In the genomic region with DNA sequence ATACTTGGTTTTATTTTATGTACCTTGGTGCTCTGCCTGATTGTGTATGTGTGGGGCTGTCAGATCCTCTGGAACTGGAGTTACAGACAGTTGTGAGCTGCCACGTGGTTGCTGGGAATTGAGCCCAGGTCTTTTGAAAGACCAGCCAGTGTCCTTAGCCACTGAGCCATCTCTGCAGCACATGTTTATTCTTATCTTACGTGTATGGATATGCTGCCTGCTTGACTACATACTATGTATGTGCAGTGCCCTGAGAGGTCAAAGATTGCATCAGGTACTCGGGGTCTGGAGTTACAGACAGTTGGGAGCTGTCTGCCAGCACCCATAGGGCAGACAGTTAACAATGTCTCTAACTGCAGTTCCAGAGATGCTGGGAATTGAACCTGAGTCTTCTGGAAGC, we compare ENCODE assay signal across 30 mouse cellular contexts. TPM values are rescaled to one million over a fixed set of nuclear protein-coding genes. Genes with fewer than 3 reads are reported as not detected.
DNase-seq lines count a peak whose midpoint lies in the region; ATAC-seq lines count a peak whose summit lies in the region.
"Had no signal": no experiment of that assay in that cellular context is flagged by ENCODE, and none has a peak within 500 bp of the region (broad histone marks: within the 10 kb centered on the region; RNA-seq: fewer than 3 reads in every experiment).

No protein-coding gene starts in this region.

- no peak overlapping the region for H3K27ac ChIP-seq in midbrain, embryonic 11.5 days (ENCODE audit: low read depth, low read length)
- no peak overlapping the region for H3K27ac ChIP-seq in midbrain, embryonic 15.5 days
- H3K27ac ChIP-seq: forebrain, embryonic 10.5 days; forebrain, embryonic 13.5 days; heart, adult 2 months; heart, embryonic 15.5 days; hindbrain, embryonic 14.5 days; hindbrain, postnatal 0 days had no signal

- no peaks in the 10 kb centered on the region for H3K36me3 ChIP-seq in midbrain, embryonic 11.5 days (ENCODE audit: control insufficient read depth, insufficient read depth, low read length)
- no peaks in the 10 kb centered on the region for H3K36me3 ChIP-seq in midbrain, embryonic 15.5 days (replicated peaks)
- H3K36me3 ChIP-seq: forebrain, embryonic 10.5 days; G1E; heart, embryonic 12.5 days; heart, embryonic 15.5 days had no signal

- no peaks in the 10 kb centered on the region for H3K27me3 ChIP-seq in midbrain, embryonic 11.5 days (ENCODE audit: control insufficient read depth, insufficient read depth, low read length)
- no peaks in the 10 kb centered on the region for H3K27me3 ChIP-seq in midbrain, embryonic 15.5 days (replicated peaks)
- H3K27me3 ChIP-seq: heart, embryonic 12.5 days; heart, embryonic 15.5 days had no signal

- no peaks in the 10 kb centered on the region for H3K9me3 ChIP-seq in midbrain, embryonic 11.5 days (ENCODE audit: control insufficient read depth, low read length)
- H3K9me3 ChIP-seq in midbrain, embryonic 15.5 days: no peaks in the 10 kb centered on the region
- H3K9me3 ChIP-seq: forebrain, embryonic 10.5 days; G1E; heart, embryonic 12.5 days; heart, embryonic 15.5 days had no signal

- no peak overlapping the region for H3K4me2 ChIP-seq in midbrain, embryonic 11.5 days
- H3K4me2 ChIP-seq in midbrain, embryonic 15.5 days: no peak overlapping the region
- H3K4me2 ChIP-seq: forebrain, embryonic 13.5 days; heart, embryonic 12.5 days; heart, embryonic 15.5 days; hindbrain, embryonic 14.5 days had no signal

- no peak overlapping the region for H3K9ac ChIP-seq in midbrain, embryonic 11.5 days (ENCODE audit: low read length)
- no peak overlapping the region for H3K9ac ChIP-seq in midbrain, embryonic 15.5 days
- H3K9ac ChIP-seq: forebrain, embryonic 13.5 days; heart, embryonic 12.5 days; heart, embryonic 15.5 days; hindbrain, embryonic 14.5 days had no signal

- peak; percentile 16 for DNase-seq in adrenal gland, postnatal 14 days
- DNase-seq in adrenal gland, postnatal 4 days (ENCODE audit: low spot score in 2 of 2): no peak
- DNase-seq in heart, postnatal 10 days: peak; percentile 33 to 38
- DNase-seq in heart, adult 9 months (ENCODE audit: low spot score in 2 of 2): no peak
- DNase-seq in midbrain, embryonic 11.5 days (ENCODE audit: low spot score, missing footprints): peak; percentile 41
- DNase-seq in urinary bladder, postnatal 25 days (ENCODE audit: low spot score): no peak
- DNase-seq: adrenal gland, postnatal 10 days; B cell, adult 2 months; cerebellum, adult 18-20 months; cerebellum, adult 9-10 months; cerebellum, postnatal 14 days; gastrocnemius, postnatal 25 days; heart, postnatal 4 days had no signal

- WGBS in midbrain, embryonic 11.5 days: 79% methylated on average over 3 of the region's 3 CpGs
- 71% methylated on average over 3 of the region's 3 CpGs for WGBS in midbrain, embryonic 15.5 days

- no peaks in the 10 kb centered on the region for H3K4me1 ChIP-seq in midbrain, embryonic 11.5 days (ENCODE audit: control insufficient read depth, insufficient read depth, low read length)
- no peaks in the 10 kb centered on the region for H3K4me1 ChIP-seq in midbrain, embryonic 15.5 days
- H3K4me1 ChIP-seq: forebrain, embryonic 10.5 days; forebrain, embryonic 13.5 days; heart, embryonic 12.5 days; heart, embryonic 15.5 days had no signal

- intact Hi-C loops in heart, postnatal 10 days (cut with DNase I): no loop called here

- H3K4me3 ChIP-seq in midbrain, embryonic 11.5 days (ENCODE audit: low read depth, low read length): no peak overlapping the region
- no peak overlapping the region for H3K4me3 ChIP-seq in midbrain, embryonic 15.5 days
- H3K4me3 ChIP-seq: forebrain, embryonic 10.5 days; forebrain, embryonic 13.5 days; heart, adult 2 months; heart, embryonic 12.5 days; heart, embryonic 15.5 days had no signal

- no peak for ATAC-seq in midbrain, embryonic 11.5 days (ENCODE audit: low FRiP score)
- ATAC-seq in midbrain, embryonic 15.5 days (replicated peaks): no peak
- ATAC-seq: forebrain, embryonic 13.5 days; forebrain, embryonic 16.5 days; hindbrain, postnatal 0 days; inflammation-experienced regulatory T-cells, adult 6 months; intestine, embryonic 16.5 days had no signal

RNA-seq across cellular contexts. Expression of a gene that starts 7.2 kb away (rescaled TPM):
- 244 and 262 TPM in 2 replicates for total RNA-seq in adrenal gland, postnatal 14 days (2021)
- total RNA-seq in adrenal gland, postnatal 4 days (2021): 100 to 1,000 TPM; 332 to 356 TPM
- 1,000 to 10,000 TPM; 2,962 to 2,967 TPM for total RNA-seq in heart, postnatal 10 days (2021)
- polyA plus RNA-seq in midbrain, embryonic 11.5 days (2014; fragmentation: Nextera tagmentation; extraction: Ambion mirVana): 405 and 437 TPM in 2 replicates
- polyA plus RNA-seq in midbrain, embryonic 15.5 days (2015; fragmentation: Nextera tagmentation; extraction: Ambion mirVana): 546 and 607 TPM in 2 replicates

RNA-seq across cellular contexts. Expression of a gene that starts 17.5 kb away (rescaled TPM):
- total RNA-seq in adrenal gland, postnatal 14 days (2021): 43.8 and 45.2 TPM in 2 replicates
- total RNA-seq in adrenal gland, postnatal 4 days (2021): 10 to 100 TPM; 54.9 to 57.8 TPM
- 10 to 100 TPM; 41.6 to 46.4 TPM for total RNA-seq in heart, postnatal 10 days (2021)
- polyA plus RNA-seq in midbrain, embryonic 11.5 days (2014; fragmentation: Nextera tagmentation; extraction: Ambion mirVana): 21.5 and 22.3 TPM in 2 replicates
- polyA plus RNA-seq in midbrain, embryonic 15.5 days (2015; fragmentation: Nextera tagmentation; extraction: Ambion mirVana): 41.4 and 44.0 TPM in 2 replicates

RNA-seq across cellular contexts. Expression of a gene that starts 29.1 kb away (rescaled TPM):
- total RNA-seq in adrenal gland, postnatal 14 days (2021): not detected in 2 replicates
- not detected for total RNA-seq in adrenal gland, postnatal 4 days (2021)
- total RNA-seq in heart, postnatal 10 days (2021): not detected
- not detected in 2 replicates for polyA plus RNA-seq in midbrain, embryonic 11.5 days (2014; fragmentation: Nextera tagmentation; extraction: Ambion mirVana)
- not detected in 2 replicates for polyA plus RNA-seq in midbrain, embryonic 15.5 days (2015; fragmentation: Nextera tagmentation; extraction: Ambion mirVana)
- total RNA-seq: adrenal gland, postnatal 10 days; CH12.LX; G1E; gastrocnemius, adult 18-20 months; gastrocnemius, postnatal 25 days; heart, adult 2 months; heart, postnatal 14 days; heart, postnatal 4 days; hindbrain, postnatal 0 days had no signal
- polyA plus RNA-seq: embryonic facial prominence, embryonic 11.5 days; forebrain, embryonic 10.5 days; forebrain, embryonic 13.5 days; G1E; gonadal fat pad, adult 2 months; heart, adult 2 months; heart, embryonic 12.5 days; heart, embryonic 15.5 days; hindbrain, embryonic 14.5 days; inflammation-experienced regulatory T-cells, adult 6 months had no signal

RNA-seq across cellular contexts. Expression of a gene that starts 48.0 kb away (rescaled TPM):
- 77.7 and 79.2 TPM in 2 replicates for total RNA-seq in adrenal gland, postnatal 14 days (2021)
- total RNA-seq in adrenal gland, postnatal 4 days (2021): 10 to 100 TPM; 74.3 to 78.8 TPM
- 10 to 100 TPM; 54.3 to 56.9 TPM for total RNA-seq in heart, postnatal 10 days (2021)
- polyA plus RNA-seq in midbrain, embryonic 11.5 days (2014; fragmentation: Nextera tagmentation; extraction: Ambion mirVana): 36.7 and 43.0 TPM in 2 replicates
- polyA plus RNA-seq in midbrain, embryonic 15.5 days (2015; fragmentation: Nextera tagmentation; extraction: Ambion mirVana): 137 TPM in 2 replicates

RNA-seq across cellular contexts. Expression of a gene that starts 50.9 kb away (rescaled TPM):
- total RNA-seq in adrenal gland, postnatal 14 days (2021): not detected in 2 replicates
- total RNA-seq in adrenal gland, postnatal 4 days (2021): not detected
- total RNA-seq in heart, postnatal 10 days (2021): not detected
- polyA plus RNA-seq in midbrain, embryonic 11.5 days (2014; fragmentation: Nextera tagmentation; extraction: Ambion mirVana): not detected in 2 replicates
- polyA plus RNA-seq in midbrain, embryonic 15.5 days (2015; fragmentation: Nextera tagmentation; extraction: Ambion mirVana): 0.14 and 0.26 TPM in 2 replicates
- total RNA-seq: adrenal gland, postnatal 10 days; CH12.LX; G1E; gastrocnemius, adult 18-20 months; gastrocnemius, postnatal 25 days; heart, adult 2 months; heart, postnatal 4 days had no signal
- polyA plus RNA-seq: embryonic facial prominence, embryonic 11.5 days; forebrain, embryonic 10.5 days; G1E; heart, embryonic 12.5 days; inflammation-experienced regulatory T-cells, adult 6 months had no signal

Comparison
In these comparisons a context has a peak if more than half of its experiments do, and no peak if none do; other contexts are left out.
1. DNase-seq: peak in adrenal gland, postnatal 14 days (single experiment), heart, postnatal 10 days (2 of 2) and midbrain, embryonic 11.5 days (single experiment); none in adrenal gland, postnatal 4 days (0 of 2), heart, adult 9 months (0 of 2) and urinary bladder, postnatal 25 days (single experiment).
2. RNA of a gene that starts 7.2 kb away (total RNA-seq): 2,962 to 2,967 TPM in heart, postnatal 10 days; 332 to 356 TPM in adrenal gland, postnatal 4 days and 244 to 262 TPM in adrenal gland, postnatal 14 days; every median in the first group is over 4 times any median in the second.